ENCODE assay signal across 8 mouse cellular contexts in genomic region chr9:44389273-44389672, GRCm38 (mm10). TPM values are rescaled to one million over a fixed set of nuclear protein-coding genes. Genes with fewer than 3 reads are reported as not detected.
DNase-seq lines count a peak whose midpoint lies in the region; ATAC-seq lines count a peak whose summit lies in the region.

No protein-coding gene starts in this region.

- peak; percentile 61 for DNase-seq in cerebellum, adult 11 months
- peak; percentile 48 to 56 for DNase-seq in left cerebral cortex, postnatal 14 days (ENCODE audit: low spot score in 2 of 2)
- no peak for DNase-seq in left cerebral cortex, adult 8-10 months (ENCODE audit: low spot score in 2 of 2)
- DNase-seq in adipocyte (ENCODE audit: low spot score), result peak; percentile 50
- DNase-seq in induced T-regulatory cell, adult 2 months (ENCODE audit: low read depth), result peak; percentile 80
- DNase-seq in Muller cell, postnatal 12 days (ENCODE audit: inconsistent ontology term), result no peak

- ATAC-seq in cerebellum, adult (ENCODE audit: insufficient number of reproducible peaks, low FRiP score, low TSS enrichment), result no peak
- peak; percentile 74 for ATAC-seq in megakaryocyte-erythroid progenitor cell, adult 5-6 weeks (replicated peaks; ENCODE audit: low FRiP score, low TSS enrichment, poor library complexity, severe bottlenecking)

- intact Hi-C loops in left cerebral cortex, postnatal 14 days (cut with DNase I), result no loop called here

RNA-seq across cellular contexts. Expression of gene Slc37a4, which starts 7.4 kb away (rescaled TPM):
- total RNA-seq in left cerebral cortex, postnatal 14 days (2021), result 10 to 100 TPM; 35.8 to 45.1 TPM
- total RNA-seq in left cerebral cortex, adult 8-10 months (2022), result 10 to 100 TPM; 30.5 to 34.1 (median 31.8) TPM
- total RNA-seq in megakaryocyte-erythroid progenitor cell, adult 5-6 weeks (2014; fragmentation: Nextera tagmentation), result 20.5 and 32.2 TPM in 2 replicates
- total RNA-seq in megakaryocyte-erythroid progenitor cell, adult 5-6 weeks (2017), result 11.4 and 43.0 TPM in 2 replicates

RNA-seq across cellular contexts. Expression of gene Hyou1, which starts 10.0 kb away (rescaled TPM):
- 100 to 1,000 TPM; 100 to 101 TPM for total RNA-seq in left cerebral cortex, postnatal 14 days (2021)
- total RNA-seq in left cerebral cortex, adult 8-10 months (2022), result 100 to 1,000 TPM; 106 to 115 (median 112) TPM
- 45.1 and 45.6 TPM in 2 replicates for total RNA-seq in megakaryocyte-erythroid progenitor cell, adult 5-6 weeks (2014; fragmentation: Nextera tagmentation)
- 56.5 and 77.5 TPM in 2 replicates for total RNA-seq in megakaryocyte-erythroid progenitor cell, adult 5-6 weeks (2017)

RNA-seq across cellular contexts. Expression of gene Rps25, which starts 17.7 kb away (rescaled TPM):
- total RNA-seq in left cerebral cortex, postnatal 14 days (2021), result 100 to 1,000 TPM; 572 to 612 TPM
- 100 to 1,000 TPM; 768 to 851 (median 802) TPM for total RNA-seq in left cerebral cortex, adult 8-10 months (2022)
- 4,337 and 4,372 TPM in 2 replicates for total RNA-seq in megakaryocyte-erythroid progenitor cell, adult 5-6 weeks (2014; fragmentation: Nextera tagmentation)
- 1,747 and 2,464 TPM in 2 replicates for total RNA-seq in megakaryocyte-erythroid progenitor cell, adult 5-6 weeks (2017)

RNA-seq across cellular contexts. Expression of gene Trappc4, which starts 18.1 kb away (rescaled TPM):
- 10 to 100 TPM; 68.5 to 74.8 TPM for total RNA-seq in left cerebral cortex, postnatal 14 days (2021)
- 10 to 100 TPM; 67.4 to 74.5 (median 72.5) TPM for total RNA-seq in left cerebral cortex, adult 8-10 months (2022)
- 71.6 and 116 TPM in 2 replicates for total RNA-seq in megakaryocyte-erythroid progenitor cell, adult 5-6 weeks (2014; fragmentation: Nextera tagmentation)
- 28.4 and 36.8 TPM in 2 replicates for total RNA-seq in megakaryocyte-erythroid progenitor cell, adult 5-6 weeks (2017)

RNA-seq across cellular contexts. Expression of gene Vps11, which starts 27.8 kb away (rescaled TPM):
- 10 to 100 TPM; 44.2 to 44.6 TPM for total RNA-seq in left cerebral cortex, postnatal 14 days (2021)
- total RNA-seq in left cerebral cortex, adult 8-10 months (2022), result 10 to 100 TPM; 61.9 to 66.7 (median 63.5) TPM
- 16.4 and 24.5 TPM in 2 replicates for total RNA-seq in megakaryocyte-erythroid progenitor cell, adult 5-6 weeks (2014; fragmentation: Nextera tagmentation)
- 12.8 and 15.3 TPM in 2 replicates for total RNA-seq in megakaryocyte-erythroid progenitor cell, adult 5-6 weeks (2017)

Comparison
In these comparisons a context has a peak if more than half of its experiments do, and no peak if none do; other contexts are left out.
1. DNase-seq: peak in cerebellum, adult 11 months (single experiment), left cerebral cortex, postnatal 14 days (2 of 2), adipocyte (single experiment) and induced T-regulatory cell, adult 2 months (single experiment); none in left cerebral cortex, adult 8-10 months (0 of 2) and Muller cell, postnatal 12 days (single experiment).